Mouse (Mus musculus) mature B cell (primary cell): ENCODE measurements around the gene Olfr190.
"Not testable (repeated sequence)": the region's sequence is repeated elsewhere in the genome, so short reads cannot be mapped to it uniquely, and the experiment has no call there.

ENCODE experiments used
- in situ Hi-C: fragments of 300-500 bp; cut with MboI; formaldehyde crosslinking; loops from 2 replicates; pipeline ENCODE4 v1.14.3; 2019

Olfr190 gene

DNA sequence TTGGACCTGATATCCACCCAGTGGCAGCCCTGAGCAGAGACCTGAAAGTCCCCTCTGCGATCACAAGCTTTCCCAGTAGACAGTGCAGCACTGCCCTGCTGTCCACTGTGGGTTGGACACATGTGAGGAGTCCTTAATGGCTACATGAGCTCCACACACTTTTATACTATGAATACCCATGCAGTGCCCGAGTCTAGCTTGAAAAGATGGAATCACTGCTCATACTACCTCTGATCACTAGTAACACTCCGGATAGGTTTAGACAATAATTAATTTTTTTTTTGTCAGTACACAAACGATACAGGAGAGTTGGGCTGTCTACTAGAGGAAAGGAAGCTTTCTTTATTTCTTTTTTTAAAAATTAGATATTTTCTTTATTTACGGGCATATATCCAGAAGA is at the start of gene Olfr190:
Olfr190 (minus strand) TSS at position 101 of the 400 bp plus-strand sequence.
- in situ Hi-C loops: no loop called here

DNA sequence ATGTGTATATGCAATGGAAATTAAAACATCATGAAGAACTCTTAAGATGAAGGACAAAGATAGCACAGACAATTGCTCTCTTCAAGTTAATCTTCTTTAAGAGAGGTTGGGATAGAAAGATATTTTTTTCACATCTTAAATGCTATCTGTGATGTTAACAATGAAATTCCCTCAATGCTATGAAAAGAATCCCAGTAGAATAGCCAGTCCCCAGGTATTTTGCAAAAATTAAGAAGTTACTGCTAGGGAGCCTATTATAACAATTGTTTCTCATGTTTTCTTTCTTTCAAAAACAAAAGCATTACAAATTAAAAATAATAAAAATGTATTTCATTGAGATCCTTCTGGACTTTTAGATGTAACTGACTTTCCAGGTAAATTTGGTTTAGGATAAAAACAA is 43.2 kb upstream of the Olfr190 start, which contains the start of gene Olfr194:
Olfr194 (minus strand) TSS at position 101 of the 400 bp plus-strand sequence.
- in situ Hi-C loops: no loop called here

DNA sequence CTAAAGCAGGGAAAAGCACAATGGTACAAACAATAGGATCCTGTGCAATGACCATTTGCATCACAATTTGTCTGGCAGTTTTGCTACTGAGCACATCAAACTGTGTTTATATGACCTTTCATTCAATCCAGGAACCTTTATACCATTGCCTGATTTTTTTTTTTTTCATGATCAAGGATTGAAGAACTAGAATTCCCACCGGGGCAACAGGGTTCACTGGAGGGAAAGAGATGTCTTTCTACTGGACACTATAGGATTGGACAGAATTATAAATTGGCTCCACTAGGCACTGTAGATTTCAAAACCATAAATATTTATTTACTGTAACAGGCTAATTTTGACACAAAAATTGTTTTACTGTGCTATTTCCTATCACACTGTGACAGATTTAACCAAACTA is 34.0 kb upstream of the Olfr190 start, which contains the start of gene Olfr193:
Olfr193 (minus strand) TSS at position 101 of the 400 bp plus-strand sequence.
- in situ Hi-C loops: no loop called here

DNA sequence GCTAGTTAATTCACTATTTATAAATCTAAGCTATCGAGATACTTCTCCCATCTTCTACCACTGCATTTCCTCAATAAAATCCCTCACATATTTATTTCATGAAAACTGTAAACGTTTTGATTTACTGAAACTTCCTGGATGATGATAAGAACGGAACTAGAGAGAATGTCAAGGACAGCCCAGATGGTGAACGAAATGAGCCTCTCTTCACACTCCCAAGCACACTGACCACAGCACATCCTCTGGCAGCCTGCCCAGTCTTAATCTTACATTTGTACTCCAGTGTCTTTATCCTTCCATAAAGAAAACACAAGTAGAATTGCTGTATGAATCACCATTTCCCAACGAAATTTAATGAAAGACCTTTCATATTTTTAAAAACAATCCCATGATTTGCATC is 30.7 kb upstream of the Olfr190 start:
- in situ Hi-C loops: not testable (repeated sequence)

DNA sequence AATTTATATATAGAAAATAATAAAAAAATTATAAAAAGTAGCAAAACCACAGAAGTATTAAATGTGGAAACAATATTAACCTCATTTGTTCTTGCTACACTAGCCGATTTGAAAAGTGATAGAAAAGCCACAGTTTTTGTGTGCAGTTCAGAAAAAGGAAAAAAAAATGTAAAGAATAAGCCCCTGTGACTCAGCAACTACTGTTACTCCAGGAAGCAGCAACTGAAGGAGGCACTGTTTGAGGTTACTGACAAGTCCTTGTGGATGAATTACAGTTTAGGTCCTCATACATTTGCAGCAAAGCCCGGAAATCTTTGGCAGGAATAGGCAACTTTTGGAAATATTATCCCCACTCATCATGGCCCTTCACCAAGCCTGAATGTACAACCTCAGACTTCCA is 27.5 kb upstream of the Olfr190 start:
- in situ Hi-C loops: no loop called here

DNA sequence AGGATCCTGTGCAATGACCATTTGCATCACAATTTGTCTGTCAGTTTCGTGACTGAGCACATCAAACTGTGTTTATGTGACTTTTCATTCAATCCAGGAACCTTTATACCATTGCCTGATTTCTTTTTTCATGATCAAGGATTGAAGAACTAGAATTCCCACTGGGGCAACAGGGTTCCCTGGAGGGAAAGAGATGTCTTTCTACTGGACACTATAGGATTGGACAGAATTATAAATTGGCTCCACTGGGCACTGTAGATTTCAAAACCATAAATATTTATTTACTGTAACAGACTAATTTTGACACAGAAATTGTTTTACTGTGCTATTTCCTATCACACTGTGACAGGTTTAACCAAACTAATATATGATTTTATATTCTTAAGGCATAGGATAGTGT is 11.9 kb upstream of the Olfr190 start, which contains the start of gene Olfr191:
Olfr191 (minus strand) TSS at position 101 of the 400 bp plus-strand sequence.
- in situ Hi-C loops: not testable (repeated sequence)

DNA sequence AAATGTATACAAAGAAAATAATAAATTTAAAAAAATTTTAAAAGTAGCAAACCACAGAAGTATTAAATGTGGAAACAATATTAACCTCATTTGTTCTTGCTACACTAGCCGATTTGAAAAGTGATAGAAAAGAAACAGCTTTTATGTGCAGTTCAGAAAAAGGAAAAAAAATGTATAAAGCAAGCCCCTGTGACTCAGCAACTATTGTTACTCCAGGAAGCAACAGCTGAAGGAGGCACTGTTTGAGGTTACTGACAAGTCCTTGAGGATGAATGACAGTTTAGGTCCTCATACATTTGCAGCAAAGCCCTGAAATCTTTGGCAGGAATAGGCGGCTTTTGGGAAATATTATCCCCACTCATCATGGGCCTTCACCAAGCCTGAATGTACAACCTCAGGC is 3.3 kb upstream of the Olfr190 start:
- in situ Hi-C loops: not testable (repeated sequence)

DNA sequence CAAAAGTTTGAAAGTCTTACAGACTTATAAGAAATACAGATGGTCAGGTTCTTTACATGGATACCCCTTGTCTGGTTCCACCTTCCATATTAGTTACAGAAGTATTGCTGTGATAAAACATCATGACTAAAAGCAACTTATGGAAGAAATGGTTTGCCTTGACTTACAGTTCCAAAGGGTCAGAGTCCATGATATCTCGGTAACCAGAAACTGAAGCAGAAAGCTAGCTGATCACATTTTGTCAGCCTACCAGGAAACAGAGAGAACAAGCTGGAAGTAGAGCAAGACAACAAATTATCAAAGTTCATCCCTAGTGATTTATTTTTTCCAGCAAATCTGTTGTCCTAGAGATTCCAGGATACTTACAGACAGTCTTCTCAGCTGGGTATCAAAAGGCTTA is 4.3 kb downstream of the Olfr190 start:
- in situ Hi-C loops: no loop called here

DNA sequence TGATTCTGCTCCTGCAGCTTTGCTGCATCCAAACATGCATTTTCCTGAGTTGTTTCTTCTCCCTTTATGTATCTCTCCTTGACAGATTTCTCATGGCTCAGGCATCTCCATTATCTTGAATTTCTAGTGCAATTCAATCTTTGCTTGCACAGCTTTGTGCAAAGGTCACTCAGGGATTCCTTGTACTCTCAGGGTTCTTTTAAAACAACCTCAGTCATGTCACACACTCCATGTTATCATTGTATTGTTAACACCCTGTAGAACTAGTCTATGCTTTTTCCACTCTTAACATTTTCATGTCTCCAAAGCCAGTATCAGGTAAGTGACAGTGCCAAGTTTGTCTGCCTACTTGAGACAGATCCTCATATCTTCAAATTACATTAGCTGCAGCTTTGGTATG is 6.0 kb downstream of the Olfr190 start:
- in situ Hi-C loops: no loop called here

DNA sequence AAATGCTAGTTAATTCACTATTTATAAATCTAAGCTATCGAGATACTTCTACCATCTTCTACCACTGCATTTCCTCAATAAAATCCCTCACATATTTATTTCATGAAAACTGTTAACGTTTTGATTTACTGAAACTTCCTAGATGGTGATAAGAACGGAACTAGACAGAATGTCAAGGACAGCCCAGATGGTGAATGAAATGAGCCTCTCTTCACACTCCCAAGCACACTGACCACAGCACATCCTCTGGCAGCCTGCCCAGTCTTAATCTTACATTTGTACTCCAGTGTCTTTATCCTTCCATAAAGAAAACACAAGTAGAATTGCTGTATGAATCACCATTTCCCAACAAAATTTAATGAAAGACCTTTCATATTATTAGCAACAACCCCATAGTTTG is 15.4 kb downstream of the Olfr190 start:
- in situ Hi-C loops: not testable (repeated sequence)

DNA sequence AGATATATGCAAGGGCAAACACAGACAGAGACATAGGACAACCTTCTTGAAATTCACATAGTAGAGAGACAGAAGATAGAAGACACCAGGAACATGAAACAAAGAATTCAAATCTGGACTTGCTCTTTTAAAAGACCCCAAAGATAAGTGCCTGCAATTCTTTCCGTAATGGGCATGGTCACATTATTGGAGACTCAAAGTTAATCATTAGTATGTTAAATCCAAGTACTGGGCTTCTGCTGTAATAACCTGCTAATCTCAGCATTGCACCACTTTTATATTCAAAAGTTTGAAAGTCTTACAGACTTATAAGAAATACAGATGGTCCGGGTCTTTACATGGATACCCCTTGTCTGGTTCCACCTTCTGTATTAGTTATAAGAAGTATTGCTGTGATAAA is 28.5 kb downstream of the Olfr190 start:
- in situ Hi-C loops: not testable (repeated sequence)

DNA sequence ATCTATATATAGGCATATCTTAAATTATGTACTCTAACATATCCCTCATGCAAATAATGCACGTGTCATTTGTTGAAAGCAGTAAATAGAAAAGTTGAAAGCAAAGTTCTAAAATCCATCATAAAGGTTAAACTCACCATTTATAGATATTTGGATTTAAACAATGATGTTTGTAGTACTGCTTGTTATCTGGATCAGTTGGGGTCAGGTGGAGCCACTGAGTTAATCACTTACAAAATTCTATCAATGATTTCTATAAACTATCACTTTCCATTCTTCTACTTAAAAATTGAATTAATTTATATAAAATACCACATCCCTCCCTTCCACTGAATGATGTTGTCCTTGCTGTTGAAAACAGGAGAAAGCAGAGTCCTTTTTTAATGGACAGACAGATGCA is 28.9 kb downstream of the Olfr190 start:
- in situ Hi-C loops: no loop called here

DNA sequence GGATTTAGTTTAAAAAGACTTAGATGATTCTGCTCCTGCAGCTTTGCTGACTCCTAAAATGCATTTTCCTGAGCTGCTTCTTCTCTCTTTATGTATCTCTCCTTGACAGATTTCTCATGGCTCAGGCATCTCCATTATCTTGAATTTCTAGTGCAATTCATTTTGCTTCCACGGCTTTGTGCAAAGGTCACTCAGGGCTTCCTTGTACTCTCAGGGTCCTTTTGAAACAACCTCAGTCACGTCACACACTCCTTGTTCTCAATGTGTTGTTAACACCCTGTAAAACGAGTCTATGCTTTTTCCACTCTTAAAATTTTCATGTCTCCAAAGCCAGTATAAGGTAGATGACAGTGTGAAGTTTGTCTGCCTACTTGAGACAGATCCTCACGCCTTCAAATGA is 30.2 kb downstream of the Olfr190 start:
- in situ Hi-C loops: no loop called here

DNA sequence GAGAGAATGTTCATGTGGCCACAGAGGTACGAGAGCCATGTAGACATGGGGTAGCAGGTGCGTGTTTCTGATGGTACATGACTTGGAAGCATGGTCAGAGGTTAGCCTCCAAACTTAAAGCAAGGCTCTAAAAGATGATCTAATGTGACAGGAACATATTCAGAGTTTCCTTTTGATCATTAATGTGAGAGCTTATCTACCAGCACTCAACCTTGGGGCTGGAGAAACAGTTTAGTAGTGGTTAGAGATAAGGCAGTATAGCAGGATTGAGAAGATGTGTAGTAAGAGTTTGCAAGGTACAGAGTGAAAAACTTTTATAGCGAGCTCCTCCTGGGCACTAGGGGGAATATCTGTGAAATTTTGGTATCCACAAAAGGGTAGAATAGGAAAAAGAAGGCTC is 32.0 kb downstream of the Olfr190 start:
- in situ Hi-C loops: no loop called here

DNA sequence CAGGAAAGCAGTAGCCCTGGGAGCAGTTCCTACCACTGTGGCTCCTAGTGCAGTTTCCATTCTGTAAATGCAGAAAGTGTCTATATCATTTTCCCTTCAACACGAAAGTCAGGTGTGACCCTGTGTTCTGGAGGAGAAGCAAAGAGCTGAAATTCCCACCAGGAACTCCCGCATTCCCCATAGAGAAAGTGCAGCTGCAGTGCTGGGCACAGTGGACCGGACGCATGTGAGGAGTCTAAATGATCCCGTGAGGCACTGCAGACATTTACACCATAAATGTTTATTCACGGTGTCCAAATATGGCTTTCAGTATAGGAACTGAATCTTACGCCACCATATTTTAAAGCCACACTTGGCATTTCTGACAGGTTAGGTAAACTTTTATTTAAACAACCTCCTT is 38.1 kb downstream of the Olfr190 start, which contains the start of gene Olfr187:
Olfr187 (minus strand) TSS at position 58 of the 400 bp plus-strand sequence.
- in situ Hi-C loops: no loop called here

DNA sequence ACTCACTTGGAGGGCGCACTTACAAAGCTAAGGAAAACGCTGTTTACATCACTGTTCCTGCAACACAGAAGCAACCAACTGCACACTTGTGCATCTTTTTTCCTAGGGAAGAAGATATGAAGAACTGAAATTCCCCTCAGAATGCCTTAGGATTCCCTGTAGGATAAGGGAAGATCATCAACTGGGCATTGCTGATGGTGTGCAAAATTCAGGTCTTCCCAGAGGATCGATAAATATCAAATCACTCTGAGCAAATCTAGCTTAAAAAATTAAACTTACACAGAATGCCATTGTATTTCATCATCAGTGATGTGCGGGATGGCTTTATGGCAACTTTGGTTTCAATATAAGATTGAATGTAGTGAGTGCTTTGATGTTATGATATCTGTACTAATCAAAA is 47.6 kb downstream of the Olfr190 start, which contains the start of gene Olfr186:
Olfr186 (minus strand) TSS at position 101 of the 400 bp plus-strand sequence.
- in situ Hi-C loops: no loop called here
